Mouse (Mus musculus) kidney, postnatal 4 days (tissue): ENCODE results near the gene Hbq1a.

Source experiments
- DNase-seq, 2 experiments: peaks; one replicate each; pipeline ENCODE4 v3.0.0; 2021; ENCODE audit warnings: mixed read lengths in 2 of 2

The Hbq1a gene

DNA sequence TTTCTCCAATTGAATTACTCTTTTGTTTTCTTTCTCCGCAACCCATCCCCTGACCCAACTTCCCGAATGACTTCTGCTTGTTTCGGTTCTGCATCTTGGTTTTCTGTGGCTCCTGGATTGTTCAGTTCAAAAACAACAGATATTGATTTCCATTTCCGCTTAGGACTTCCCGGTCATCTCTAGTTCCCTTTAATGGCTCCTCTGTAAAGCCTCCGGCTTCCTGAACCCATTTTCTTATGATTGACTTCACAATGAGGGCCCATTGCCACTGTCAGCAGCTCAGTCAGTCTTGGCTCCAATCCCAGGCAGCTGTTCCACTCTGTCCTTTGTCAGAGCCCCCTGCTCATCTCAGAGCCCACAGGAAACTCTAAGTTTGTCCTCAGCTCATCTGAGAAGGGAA lies 31.2 kb downstream of the Hbq1a start:
- peak; percentile 64 to 67 for DNase-seq

DNA sequence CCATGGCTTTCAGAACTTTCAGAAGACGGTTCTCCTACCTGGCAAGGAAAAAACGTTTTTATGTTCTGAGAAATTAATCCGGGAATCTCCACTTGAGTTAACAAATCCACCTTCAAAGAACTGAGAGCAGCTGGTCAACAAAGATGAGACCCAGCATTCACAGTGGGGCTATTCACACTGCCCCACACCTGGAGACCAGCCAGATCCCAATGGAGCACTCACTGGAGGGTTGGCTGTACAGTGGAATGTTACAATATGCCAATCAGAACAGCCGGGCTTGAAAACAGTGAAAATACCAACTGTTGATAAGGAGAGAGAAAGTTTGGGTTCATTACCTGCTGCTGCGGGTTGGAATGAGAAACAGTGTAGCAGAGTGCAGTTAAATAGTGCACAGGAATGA lies 32.0 kb downstream of the Hbq1a start:
- DNase-seq = no peak

GRCm38 (mm10) chr11:32333235-32333634 lies 33.4 kb downstream of the Hbq1a start:
- DNase-seq = no peak

DNA sequence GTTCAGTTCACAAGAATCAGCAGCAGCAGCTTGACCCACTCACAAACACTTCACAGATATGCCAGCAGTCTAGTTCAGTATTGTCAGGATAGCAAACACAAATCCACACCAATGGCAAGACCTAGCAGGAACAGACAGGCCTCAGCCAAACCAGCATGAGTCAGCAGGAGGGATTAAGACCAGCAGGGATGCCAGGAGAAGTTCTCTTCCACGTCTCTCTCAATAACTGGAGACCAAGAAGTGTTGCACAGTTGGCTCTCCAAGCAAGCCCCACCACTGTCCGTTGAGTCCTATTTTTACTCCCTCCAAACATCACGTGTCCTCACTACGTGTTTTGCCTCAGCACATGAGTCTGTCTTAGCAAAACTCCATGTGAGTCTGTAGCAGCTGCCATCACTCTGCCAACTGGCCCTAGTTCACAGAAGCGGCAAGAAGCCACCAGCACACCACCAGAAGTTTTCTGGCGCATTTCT lies 36.6 kb downstream of the Hbq1a start:
- DNase-seq = no peak

GRCm38 (mm10) chr11:32339131-32339531 lies 39.3 kb downstream of the Hbq1a start:
- peak; percentile 37 to 61 for DNase-seq

DNA sequence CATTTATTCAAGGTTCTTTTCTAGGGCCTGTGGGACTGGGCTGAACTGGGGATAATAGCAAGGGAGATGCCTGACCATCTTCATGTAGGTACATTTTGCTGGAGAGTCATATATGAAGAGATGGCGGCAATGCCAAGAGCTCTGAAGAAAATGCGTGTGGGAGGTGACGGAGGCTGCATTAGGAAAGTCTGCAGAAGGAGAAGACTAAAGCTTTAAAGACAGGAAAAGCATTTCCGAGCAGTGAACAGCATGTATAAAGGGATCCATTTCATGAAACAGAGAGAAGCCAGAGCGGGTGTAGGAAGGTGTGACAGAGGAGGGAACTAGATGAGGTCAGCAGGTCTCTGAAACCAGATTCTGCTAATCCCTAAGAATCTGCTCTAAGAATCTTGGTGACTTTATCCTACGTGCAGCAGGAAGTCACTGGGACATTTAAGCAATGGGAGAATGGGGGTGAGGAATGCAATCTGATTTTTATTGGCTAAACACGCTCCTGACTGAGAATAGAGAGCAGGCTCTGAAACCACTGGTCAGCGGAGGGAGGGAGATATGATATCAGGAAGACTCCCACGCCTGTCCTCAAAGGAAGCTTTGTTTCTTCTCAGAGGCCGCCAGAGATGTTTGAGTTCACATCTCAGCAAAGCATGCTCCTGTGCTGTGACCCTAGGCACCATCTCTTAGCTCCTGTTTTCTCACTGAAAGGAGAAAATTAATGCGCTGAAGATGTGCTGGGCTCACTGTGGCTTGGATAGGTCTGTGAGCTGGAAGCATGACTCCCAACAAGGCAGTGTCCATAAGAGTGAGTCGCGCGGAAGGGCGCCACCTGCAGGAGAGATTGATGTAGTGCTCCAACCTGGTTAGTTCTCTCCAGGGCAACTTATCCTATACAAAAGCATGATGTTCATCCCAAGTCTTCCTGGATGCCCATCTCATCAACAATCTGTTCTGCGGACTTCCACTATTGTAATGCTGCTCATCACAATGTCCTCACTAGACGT lies 40.9 kb downstream of the Hbq1a start:
- DNase-seq = peak; percentile 77 to 82

DNA sequence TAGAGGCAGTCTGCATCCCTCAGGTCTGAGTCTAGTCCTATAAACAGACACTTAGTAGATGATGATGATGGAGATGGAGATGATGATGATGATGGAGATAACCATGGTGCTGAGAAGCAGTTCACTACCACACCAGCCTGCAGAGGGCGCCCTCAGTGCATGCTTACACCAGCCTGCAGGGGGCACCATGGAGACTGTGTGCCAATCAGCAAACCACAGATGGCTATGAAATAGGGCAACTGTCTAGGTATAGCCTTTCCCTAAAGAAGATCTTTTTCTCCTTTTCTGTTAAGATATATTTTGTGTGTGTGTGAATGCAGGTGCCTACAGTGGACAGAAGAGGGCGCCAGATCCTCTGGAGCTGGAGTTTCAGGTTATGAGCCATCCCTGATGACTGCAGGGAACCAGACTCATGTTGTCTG lies 42.9 kb downstream of the Hbq1a start:
- DNase-seq = peak; percentile 70 to 77

DNA sequence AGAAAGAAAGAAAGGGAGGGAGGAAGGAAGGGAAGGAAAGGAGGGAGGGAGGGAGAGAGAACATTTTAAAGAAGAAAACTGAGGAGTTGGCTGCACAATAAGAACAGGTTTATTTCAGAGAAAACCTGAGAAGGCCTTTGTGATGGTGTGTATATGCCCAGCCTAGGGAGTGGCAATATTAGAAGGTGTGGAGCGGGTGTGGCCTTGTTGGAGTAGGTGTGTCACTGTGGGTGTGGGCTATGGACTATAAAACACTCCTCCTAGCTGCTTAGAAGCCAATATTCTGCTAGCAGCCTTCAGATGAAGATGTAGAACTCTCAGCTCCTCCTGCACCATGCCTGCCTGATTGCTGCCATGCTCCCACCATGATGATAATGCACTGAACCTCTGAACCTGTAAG lies 43.5 kb downstream of the Hbq1a start:
- no peak for DNase-seq

DNA sequence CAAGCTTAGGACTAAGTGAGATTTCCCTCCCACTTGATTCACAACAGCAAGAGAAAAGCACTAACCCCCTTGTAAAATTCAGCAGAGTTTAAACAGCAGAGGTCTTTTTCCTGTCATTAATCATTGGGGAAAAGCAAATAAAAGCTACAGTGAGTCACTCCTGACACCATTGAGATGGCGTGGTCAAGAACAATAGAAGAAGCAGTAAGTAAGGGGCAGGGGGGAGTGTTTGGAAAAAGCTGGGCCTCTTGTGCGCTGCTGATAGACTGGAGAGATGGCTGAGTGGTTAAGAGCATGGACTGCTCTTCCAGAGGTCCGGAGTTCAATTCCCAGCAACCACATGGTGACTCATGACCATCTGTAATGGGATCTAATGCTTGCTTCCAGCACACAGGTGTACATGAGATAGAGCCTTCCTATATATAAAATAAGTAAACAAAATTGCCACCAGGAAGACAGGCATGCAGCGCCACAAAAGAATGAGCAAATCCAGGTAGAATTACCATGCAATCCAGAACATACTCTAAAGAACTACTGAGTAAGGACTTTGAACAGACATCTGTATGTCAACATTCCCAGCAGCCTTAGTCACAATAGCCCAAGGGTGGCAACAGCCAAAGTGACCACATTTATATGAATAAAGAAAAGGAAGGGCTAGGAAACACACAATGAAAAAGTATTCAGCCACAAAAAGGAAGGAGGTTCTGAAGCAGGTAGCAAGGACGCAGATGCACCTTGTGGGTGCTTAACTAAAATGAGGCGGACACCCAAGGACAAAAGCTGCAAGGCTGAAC lies 45.8 kb downstream of the Hbq1a start:
- DNase-seq = no peak

- DNase-seq = no peak
These were observed 47.4 kb downstream of the Hbq1a start for GRCm38 (mm10) chr11:32347264-32347606.

- peak; percentile 85 to 88 for DNase-seq
These were observed 48.0 kb downstream of the Hbq1a start, which contains the start of gene Sh3pxd2b for GRCm38 (mm10) chr11:32347607-32348432. Gene Sh3pxd2b (plus strand): TSS chr11:32347820.

- peak; percentile 39 to 56 for DNase-seq
These were observed 48.8 kb downstream of the Hbq1a start for GRCm38 (mm10) chr11:32348433-32349283.

DNA sequence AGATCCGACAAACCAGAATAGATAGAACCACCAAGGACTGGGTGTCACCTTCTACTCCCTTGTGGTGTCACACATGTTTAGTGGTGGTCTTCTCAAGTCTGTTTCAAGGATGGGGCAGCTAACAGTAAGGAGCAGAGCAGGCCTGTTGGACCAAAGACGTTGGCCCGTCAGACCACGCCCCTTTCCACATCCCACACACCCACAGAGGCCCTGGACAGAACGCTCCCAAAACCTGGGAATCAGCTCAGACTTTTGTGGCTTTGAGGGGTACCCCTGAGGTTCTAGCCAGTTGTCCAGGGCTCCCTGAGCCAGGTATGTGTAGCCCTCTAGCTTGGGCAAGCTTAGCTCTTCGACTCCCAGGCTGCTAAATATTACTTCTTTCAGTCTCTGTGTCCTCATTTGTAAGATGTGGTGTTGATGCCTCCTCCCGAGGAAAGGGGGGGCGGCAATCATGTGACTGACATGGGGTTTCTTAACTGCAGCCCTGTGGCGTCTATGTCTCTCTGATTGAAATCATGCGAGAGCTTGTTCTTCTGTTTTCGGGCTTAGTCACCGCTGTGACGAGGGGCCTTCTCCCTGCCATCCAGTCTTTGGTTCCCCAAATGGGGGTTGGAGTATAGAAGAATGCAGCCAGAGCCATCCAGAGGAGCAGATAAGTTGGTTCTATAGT lies 49.5 kb downstream of the Hbq1a start:
- peak; percentile 50 to 61 for DNase-seq
